Mouse (Mus musculus) ES-E14 (cell line): ENCODE results near the gene Khk.

Experiments used
- CHD2 ChIP-seq: IDR thresholded peaks from 2 replicates; pipeline ENCODE4 v1.6.1; 2014; ENCODE audit warnings: mild to moderate bottlenecking, low read depth, low read length, inconsistent platforms
- ZC3H11A ChIP-seq: IDR thresholded peaks from 2 replicates; pipeline ENCODE4 v1.6.1; 2012; ENCODE audit warnings: low read depth, mild to moderate bottlenecking, inconsistent platforms, low read length, borderline replicate concordance
- ZNF384 ChIP-seq: IDR thresholded peaks from 2 replicates; pipeline ENCODE4 v1.6.1; 2012; ENCODE audit warnings: low read depth, low read length, inconsistent platforms

GRCm38 (mm10) chr5:30909300-30909659 lies 12.0 kb upstream of the Khk start:
- TF ChIP-seq ZC3H11A (no peak), CHD2 (no peak), ZNF384 (no peak)
